Mouse (Mus musculus): ENCODE measurements around the gene Rpl19. TPM values are rescaled to one million over a fixed set of nuclear protein-coding genes. Genes with fewer than 3 reads are reported as not detected.

The Rpl19 gene
- polyA plus RNA-seq, 1 experiment, result not detected

DNA sequence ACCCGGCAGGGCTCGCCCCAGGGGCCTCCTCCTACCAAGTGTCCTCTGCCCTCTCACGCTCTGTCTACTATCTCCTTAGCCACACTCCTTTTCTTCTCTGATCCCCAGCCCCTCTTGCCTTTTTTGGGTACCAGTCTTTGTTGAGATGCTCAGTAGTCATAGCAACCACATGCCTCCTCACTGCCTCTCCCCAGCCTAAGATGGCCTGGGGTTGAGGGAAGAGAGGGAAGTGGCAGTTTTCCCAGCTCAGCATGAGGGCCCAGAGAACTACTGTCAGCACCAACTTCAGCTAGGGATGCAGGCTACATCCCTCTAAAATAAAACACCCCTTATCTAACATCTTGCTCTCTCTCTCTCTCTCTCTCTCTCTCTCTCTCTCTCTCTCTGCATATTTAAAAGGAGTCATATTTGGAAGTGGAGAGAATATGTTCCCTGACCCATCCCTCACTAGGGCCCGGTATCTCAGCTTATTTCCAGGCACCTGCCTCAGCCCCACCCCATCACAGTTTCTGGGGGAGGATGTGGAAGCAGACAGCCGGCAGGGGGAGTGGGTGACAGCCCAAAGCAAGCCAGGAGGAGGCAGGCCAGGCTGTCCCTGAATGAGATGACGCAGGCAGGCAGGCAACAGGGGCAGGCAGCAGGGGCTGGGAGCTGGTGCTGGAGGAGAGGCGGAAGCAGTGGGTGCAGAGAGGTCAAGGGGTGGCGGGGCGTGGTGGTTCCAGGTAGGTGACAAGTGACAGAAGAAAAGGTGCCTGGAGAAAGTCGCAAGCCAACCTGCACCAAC lies 7.5 kb upstream of the Rpl19 start:
- Histone ChIP-seq H3K27ac (ENCODE audit: insufficient read depth, low read depth, low read length) (peak overlapping the region; percentile 80), H3K4me1 (ENCODE audit: control insufficient read depth, insufficient read depth, low read length) (peaks cover 48% of the 10 kb centered on the region), H3K4me3 (ENCODE audit: insufficient read depth, low read depth, low read length) (peak overlapping the region; percentile 12)
- WGBS, result 25% methylated on average over 10 of the region's 10 CpGs
- TF ChIP-seq POLR2A (IDR thresholded peaks at IDR 0.05; ENCODE audit: insufficient read depth, low read depth, low read length), result no peak
- TF ChIP-seq CTCF (IDR thresholded peaks at IDR 0.05; ENCODE audit: insufficient read depth, low read depth, low read length), result no peak

DNA sequence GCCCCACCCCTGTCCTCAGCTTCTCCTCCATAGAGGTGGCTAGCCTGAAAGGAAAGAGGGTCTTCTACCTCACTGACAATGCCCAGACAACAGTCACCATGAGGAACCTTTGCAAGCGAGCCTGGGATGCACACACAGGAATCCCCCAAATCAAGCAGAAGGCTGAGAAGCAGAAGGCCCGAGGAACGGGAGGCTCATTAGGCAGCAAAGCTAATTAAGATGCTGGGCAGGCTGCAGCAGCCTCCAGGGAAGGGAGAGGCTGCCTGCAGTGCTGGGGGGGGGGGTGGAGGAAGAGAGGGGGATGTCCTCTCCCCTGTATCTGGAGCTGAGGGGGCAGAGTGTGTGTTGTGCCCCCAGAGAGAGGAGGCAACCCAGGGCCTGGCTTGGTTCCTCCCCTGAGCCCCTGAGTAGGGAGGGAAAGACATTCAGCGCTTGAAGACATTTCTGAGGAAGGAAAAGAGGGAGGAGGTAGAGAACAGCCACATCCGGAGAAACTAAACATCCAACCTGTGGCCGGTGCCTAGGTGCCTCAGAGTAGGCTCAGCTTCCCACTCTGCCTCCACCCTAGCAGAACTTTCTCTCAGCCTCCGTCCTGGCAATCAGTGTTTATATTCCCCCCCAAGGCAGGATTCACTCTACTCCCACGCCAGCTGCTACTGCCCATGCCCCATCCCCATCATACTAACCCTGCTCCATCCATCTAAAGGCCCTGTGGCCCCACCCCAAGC lies 6.5 kb upstream of the Rpl19 start:
- peaks cover 48% of the 10 kb centered on the region for H3K4me1 ChIP-seq (ENCODE audit: control insufficient read depth, insufficient read depth, low read length)
- H3K4me3 ChIP-seq (ENCODE audit: insufficient read depth, low read depth, low read length), result peak overlapping the region; percentile 12
- WGBS, result 18% methylated on average over 8 of the region's 8 CpGs
- peak overlapping the region; percentile 80 for H3K27ac ChIP-seq (ENCODE audit: insufficient read depth, low read depth, low read length)
- TF ChIP-seq POLR2A (IDR thresholded peaks at IDR 0.05; ENCODE audit: insufficient read depth, low read depth, low read length), result no peak
- no peak for TF ChIP-seq CTCF (IDR thresholded peaks at IDR 0.05; ENCODE audit: insufficient read depth, low read depth, low read length)

DNA sequence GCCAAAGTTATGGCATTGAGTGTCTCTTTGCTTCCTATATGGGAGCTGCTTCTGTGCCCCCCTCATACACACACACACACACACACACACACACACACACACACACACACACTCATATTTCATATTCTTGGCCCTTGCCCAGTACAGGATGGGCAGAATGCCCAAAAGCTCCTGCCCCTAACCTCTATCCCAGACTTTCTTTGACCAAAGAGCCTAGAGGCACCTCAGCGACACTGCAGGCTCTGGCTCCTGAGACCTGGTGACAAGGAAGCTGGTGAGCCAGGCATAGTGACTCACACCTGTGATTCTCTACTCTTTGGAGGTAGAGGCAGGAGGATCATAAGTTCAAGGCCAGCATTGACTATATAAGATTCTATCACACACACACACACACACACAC lies 5.8 kb upstream of the Rpl19 start:
- TF ChIP-seq POLR2A (IDR thresholded peaks at IDR 0.05; ENCODE audit: insufficient read depth, low read depth, low read length) (no peak), CTCF (IDR thresholded peaks at IDR 0.05; ENCODE audit: insufficient read depth, low read depth, low read length) (no peak)
- peak overlapping the region; percentile 12 for H3K4me3 ChIP-seq (ENCODE audit: insufficient read depth, low read depth, low read length)
- 23% methylated on average over 1 of the region's 1 CpGs for WGBS

DNA sequence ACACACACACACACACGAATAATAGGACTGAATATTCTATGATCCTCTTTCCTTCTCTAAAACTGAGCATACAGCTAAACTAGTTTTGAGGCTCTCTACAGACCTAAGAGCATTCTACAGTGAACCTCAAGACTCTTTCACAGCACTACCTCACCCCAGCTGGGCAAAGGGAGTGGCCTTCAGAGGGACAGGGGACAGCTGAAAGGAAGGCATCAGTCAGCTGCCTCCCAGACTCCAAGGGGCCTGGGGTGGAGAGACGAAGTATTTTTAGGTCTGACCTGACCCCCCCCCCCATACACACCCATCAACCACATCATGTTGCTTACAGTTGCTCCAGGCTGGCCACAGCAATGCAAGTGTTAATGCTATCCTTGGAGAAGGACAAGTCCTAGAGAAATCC lies 5.4 kb upstream of the Rpl19 start:
- TF ChIP-seq POLR2A (IDR thresholded peaks at IDR 0.05; ENCODE audit: insufficient read depth, low read depth, low read length) (no peak), CTCF (IDR thresholded peaks at IDR 0.05; ENCODE audit: insufficient read depth, low read depth, low read length) (no peak)
- 13% methylated on average over 2 of the region's 2 CpGs for WGBS
- Histone ChIP-seq H3K27ac (ENCODE audit: insufficient read depth, low read depth, low read length) (peak overlapping the region; percentile 24; the same call in 1 of the 2 replicates), H3K4me1 (ENCODE audit: control insufficient read depth, insufficient read depth, low read length) (peaks cover 52% of the 10 kb centered on the region), H3K4me3 (ENCODE audit: insufficient read depth, low read depth, low read length) (peak overlapping the region; percentile 94)

More for the DNA sequence above, 5.8 kb upstream of the Rpl19 start:
- peaks cover 48% of the 10 kb centered on the region for H3K4me1 ChIP-seq (ENCODE audit: control insufficient read depth, insufficient read depth, low read length)
- H3K27ac ChIP-seq (ENCODE audit: insufficient read depth, low read depth, low read length), result peak overlapping the region; percentile 37

DNA sequence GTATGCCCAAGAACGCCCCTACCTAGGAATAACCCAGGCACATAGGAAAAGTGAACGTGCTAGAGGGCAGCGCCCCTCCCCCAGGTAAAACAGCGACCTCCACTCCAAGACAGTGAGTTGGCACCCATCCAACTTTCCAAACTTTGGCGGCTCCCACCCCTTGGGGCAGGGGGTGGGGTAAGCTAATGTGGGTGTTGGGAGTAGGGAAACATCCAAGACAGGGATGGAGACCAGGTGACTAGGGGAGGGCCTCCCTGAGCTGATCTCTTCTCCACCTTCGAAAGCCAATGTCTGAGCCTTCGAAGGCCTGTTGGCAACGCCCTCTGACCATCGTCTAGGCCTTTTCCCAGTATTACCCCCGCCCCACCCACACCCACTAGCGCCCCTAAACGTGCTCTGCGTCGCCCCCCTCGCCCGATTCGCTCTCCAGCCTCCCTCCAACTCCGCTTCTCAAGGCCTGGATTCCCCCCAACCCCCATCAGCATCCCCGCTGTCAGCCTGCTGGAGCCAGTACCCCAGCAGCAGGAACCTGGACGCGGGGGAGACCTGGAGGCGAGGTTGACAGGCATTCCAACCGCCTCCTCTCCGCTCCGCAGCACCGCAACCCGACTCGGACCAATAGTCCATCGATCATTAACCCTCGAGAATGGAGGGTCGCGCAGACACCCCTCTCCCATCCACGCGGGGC lies 4.8 kb upstream of the Rpl19 start:
- H3K27ac ChIP-seq (ENCODE audit: insufficient read depth, low read depth, low read length), result peak overlapping the region; percentile 96
- peaks cover 50% of the 10 kb centered on the region for H3K4me1 ChIP-seq (ENCODE audit: control insufficient read depth, insufficient read depth, low read length)
- TF ChIP-seq CTCF (IDR thresholded peaks at IDR 0.05; ENCODE audit: insufficient read depth, low read depth, low read length), result no peak
- TF ChIP-seq POLR2A (IDR thresholded peaks at IDR 0.05; ENCODE audit: insufficient read depth, low read depth, low read length), result no peak
- 4% methylated on average over 34 of the region's 34 CpGs for WGBS
- H3K4me3 ChIP-seq (ENCODE audit: insufficient read depth, low read depth, low read length), result peak overlapping the region; percentile 94

DNA sequence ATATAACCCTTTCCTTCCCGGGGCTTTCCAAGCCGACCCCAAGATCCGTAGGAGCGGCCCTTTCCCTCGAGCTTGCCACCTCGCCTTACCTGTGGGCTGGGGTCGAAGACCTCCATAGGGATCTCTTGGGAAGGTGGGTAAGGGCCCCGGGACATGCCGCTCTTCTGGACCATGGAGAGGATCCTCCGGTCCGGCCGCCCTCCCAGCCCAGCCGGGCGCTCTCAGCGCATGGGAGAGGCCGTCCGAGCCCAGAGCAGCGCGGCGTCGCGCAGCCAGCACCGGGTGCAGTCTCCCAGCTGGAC lies 4.3 kb upstream of the Rpl19 start:
- Histone ChIP-seq H3K27ac (ENCODE audit: insufficient read depth, low read depth, low read length) (peak overlapping the region; percentile 96), H3K4me3 (ENCODE audit: insufficient read depth, low read depth, low read length) (peak overlapping the region; percentile 94), H3K4me1 (ENCODE audit: control insufficient read depth, insufficient read depth, low read length) (peaks cover 45% of the 10 kb centered on the region)
- TF ChIP-seq CTCF (IDR thresholded peaks at IDR 0.05; ENCODE audit: insufficient read depth, low read depth, low read length) (no peak), POLR2A (IDR thresholded peaks at IDR 0.05; ENCODE audit: insufficient read depth, low read depth, low read length) (no peak)
- under 1% methylated on average over 23 of the region's 23 CpGs for WGBS

DNA sequence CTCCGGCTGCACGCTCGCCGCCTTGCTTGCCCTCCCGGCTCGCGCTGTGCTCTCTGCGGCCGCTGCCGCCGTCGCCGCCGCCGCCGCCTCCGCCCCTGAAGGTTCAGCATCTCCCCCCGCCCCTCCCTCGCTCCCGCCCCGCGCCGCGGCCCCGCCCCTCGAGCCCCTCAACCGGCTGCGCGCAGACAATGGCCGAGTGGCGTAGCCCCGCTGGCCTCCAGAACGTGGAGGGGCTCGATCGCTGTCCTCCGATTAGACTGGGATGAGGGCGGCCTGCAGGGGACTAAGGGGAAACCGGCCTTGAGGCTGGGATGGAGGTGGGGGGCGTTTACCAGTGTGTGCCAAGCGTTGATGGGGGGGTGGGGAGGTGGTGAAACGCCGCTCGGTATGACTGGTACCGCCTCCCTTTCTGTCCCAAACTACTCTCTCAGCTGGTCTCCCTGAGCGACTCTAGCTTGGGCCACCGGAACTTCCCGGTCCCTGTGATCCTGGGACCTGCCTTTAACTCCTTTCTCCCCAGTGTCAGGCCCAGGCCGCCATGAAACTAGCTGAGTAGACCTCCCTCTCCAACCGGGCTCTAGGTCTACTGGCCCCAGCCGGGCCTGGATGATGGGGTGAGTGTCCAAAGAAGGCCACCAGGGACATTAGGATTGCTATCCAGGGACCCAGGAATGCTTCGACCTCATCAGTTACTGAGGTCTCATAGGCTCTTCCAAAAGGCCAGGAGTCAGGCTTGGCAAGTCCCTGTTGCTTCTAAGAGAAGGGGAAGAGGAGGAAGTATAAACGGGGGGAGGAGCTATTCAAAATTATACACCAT lies 3.7 kb upstream of the Rpl19 start, which contains the start of gene Cacnb1:
Gene Cacnb1 (minus strand): TSS at position 480 of the 817 bp plus-strand sequence.
- Histone ChIP-seq H3K4me1 (ENCODE audit: control insufficient read depth, insufficient read depth, low read length) (peaks cover 41% of the 10 kb centered on the region), H3K27ac (ENCODE audit: insufficient read depth, low read depth, low read length) (peak within 1 kb of the TSS; percentile 96), H3K4me3 (ENCODE audit: insufficient read depth, low read depth, low read length) (peak within 1 kb of the TSS; percentile 94)
- WGBS, result under 1% methylated on average over 46 of the region's 52 CpGs
- TF ChIP-seq CTCF (IDR thresholded peaks at IDR 0.05; ENCODE audit: insufficient read depth, low read depth, low read length) (no peak), POLR2A (IDR thresholded peaks at IDR 0.05; ENCODE audit: insufficient read depth, low read depth, low read length) (peak; percentile 65; the same call in 1 of the 2 replicates)

DNA sequence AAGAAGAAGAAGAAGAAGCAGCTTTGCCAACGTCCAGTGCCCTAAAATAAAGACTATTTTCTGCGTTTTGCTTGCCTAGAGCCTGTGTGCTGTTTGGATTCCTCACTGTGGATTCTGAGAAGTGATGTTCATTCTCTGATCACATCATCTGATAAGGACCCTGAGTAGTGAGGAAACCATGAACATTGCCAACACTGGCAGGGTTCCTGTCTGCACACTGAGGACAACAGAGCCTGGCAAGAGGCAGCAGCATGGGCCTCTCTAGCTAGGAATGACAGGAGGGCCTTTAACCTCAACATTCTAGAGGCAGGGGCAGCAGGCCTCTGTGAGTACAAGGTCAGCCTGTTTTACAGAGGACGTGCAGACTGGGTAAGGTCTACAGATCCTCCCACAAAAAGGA lies 2.0 kb upstream of the Rpl19 start:
- H3K4me3 ChIP-seq (ENCODE audit: insufficient read depth, low read depth, low read length), result no peak overlapping the region
- H3K4me1 ChIP-seq (ENCODE audit: control insufficient read depth, insufficient read depth, low read length), result peaks cover 29% of the 10 kb centered on the region
- TF ChIP-seq CTCF (IDR thresholded peaks at IDR 0.05; ENCODE audit: insufficient read depth, low read depth, low read length) (no peak), POLR2A (IDR thresholded peaks at IDR 0.05; ENCODE audit: insufficient read depth, low read depth, low read length) (no peak)
- 94% methylated on average over 3 of the region's 3 CpGs for WGBS
- H3K27ac ChIP-seq (ENCODE audit: insufficient read depth, low read depth, low read length), result no peak overlapping the region
